8 mouse cellular contexts compared by ENCODE assay signal in genomic region chr8:6572066-6572665, GRCm38 (mm10).
DNase-seq lines count a peak whose midpoint lies in the region; ATAC-seq and TF ChIP-seq lines count a peak whose summit lies in the region.

No protein-coding gene starts in this region.

- no peaks in the 10 kb centered on the region for H3K4me1 ChIP-seq in cerebellum, adult 2 months (ENCODE audit: control insufficient read depth, insufficient read depth, low read length)
- H3K4me1 ChIP-seq in hindbrain, embryonic 14.5 days (replicated peaks; ENCODE audit: control insufficient read depth, insufficient read depth, low read length): no peaks in the 10 kb centered on the region

- H3K27ac ChIP-seq in cerebellum, adult 2 months (ENCODE audit: insufficient read depth, low read length): no peak overlapping the region
- H3K27ac ChIP-seq in hindbrain, embryonic 14.5 days: no peak overlapping the region

- H3K4me2 ChIP-seq in hindbrain, embryonic 14.5 days (replicated peaks): no peak overlapping the region

- no peaks in the 10 kb centered on the region for H3K36me3 ChIP-seq in hindbrain, embryonic 14.5 days (replicated peaks; ENCODE audit: control insufficient read depth, insufficient read depth)

- H3K27me3 ChIP-seq in cerebellum, adult 2 months (ENCODE audit: control insufficient read depth, insufficient read depth, low read length): no peaks in the 10 kb centered on the region
- H3K27me3 ChIP-seq in hindbrain, embryonic 14.5 days (ENCODE audit: control insufficient read depth, insufficient read depth, low read length): no peaks in the 10 kb centered on the region

- ATAC-seq in hindbrain, embryonic 14.5 days (ENCODE audit: low FRiP score): peak; percentile 72
- ATAC-seq in megakaryocyte-erythroid progenitor cell, adult 5-6 weeks (replicated peaks; ENCODE audit: low FRiP score, low TSS enrichment, poor library complexity, severe bottlenecking): peak; percentile 63; the same call in 1 of the 2 replicates
- ATAC-seq in erythroblast, adult 5-6 weeks (replicated peaks; ENCODE audit: low FRiP score, poor library complexity, severe bottlenecking): no peak

- peak; percentile 70 for TF ChIP-seq CTCF in cerebellum, adult 2 months (IDR thresholded peaks at IDR 0.05; ENCODE audit: borderline replicate concordance, insufficient read depth, low read depth, low read length)

- H3K9ac ChIP-seq in hindbrain, embryonic 14.5 days: no peak overlapping the region

- H3K9me3 ChIP-seq in hindbrain, embryonic 14.5 days (ENCODE audit: control insufficient read depth, low read length): no peaks in the 10 kb centered on the region

- no peak overlapping the region for H3K4me3 ChIP-seq in cerebellum, adult 2 months (replicated peaks; ENCODE audit: insufficient read depth, low read depth, low read length)
- no peak overlapping the region for H3K4me3 ChIP-seq in hindbrain, embryonic 14.5 days (replicated peaks; ENCODE audit: low read length)

- WGBS in cerebellum, adult 2 months: 28% methylated on average over 9 of the region's 9 CpGs
- WGBS in hindbrain, embryonic 14.5 days: 35% methylated on average over 9 of the region's 9 CpGs

- no peak for TF ChIP-seq POLR2A in cerebellum, adult 2 months (IDR thresholded peaks at IDR 0.05; ENCODE audit: borderline replicate concordance, insufficient read depth, low read length)

- peak; percentile 45 for DNase-seq in ZHBTc4 (ENCODE audit: low read depth, low spot score)
- peak; percentile 51 to 65 for DNase-seq in cerebellum, adult 2 months
- peak; percentile 54 to 95 for DNase-seq in frontal cortex, adult 2 months (ENCODE audit: extremely low spot score in 1 of 2, low spot score in 1 of 2)
- DNase-seq in hindbrain, embryonic 14.5 days (ENCODE audit: low spot score): peak; percentile 88
- DNase-seq in left cerebral cortex, adult 11 months (ENCODE audit: low spot score): peak; percentile 60
- DNase-seq in spleen, adult 12 weeks (ENCODE audit: low spot score): peak; percentile 9

Comparison
In these comparisons a context has a peak if more than half of its experiments do, and no peak if none do; other contexts are left out.
1. DNase-seq: peak in every context shown above with its lines; median percentile 88 in hindbrain, embryonic 14.5 days; 74 in frontal cortex, adult 2 months; 60 in left cerebral cortex, adult 11 months; 58 in cerebellum, adult 2 months; 45 in ZHBTc4; 9 in spleen, adult 12 weeks.